Mouse (Mus musculus) urinary bladder, postnatal 14 days (tissue): ENCODE data around the gene Tcn2.
"Not testable (repeated sequence)": the region's sequence is repeated elsewhere in the genome, so short reads cannot be mapped to it uniquely, and the experiment has no call there.

Experiments used
- DNase-seq: peaks from one replicate; pipeline ENCODE4 v3.0.0; 2021; ENCODE audit warnings: low spot score

Tcn2 gene

GRCm38 (mm10) chr11:3930019-3930418 is 1.9 kb downstream of the Tcn2 start:
- no peak for DNase-seq

GRCm38 (mm10) chr11:3925916-3926315 is 6.0 kb downstream of the Tcn2 start:
- DNase-seq: no peak

- no peak for DNase-seq
These were observed 9.2 kb downstream of the Tcn2 start for GRCm38 (mm10) chr11:3922731-3923130.

- no peak for DNase-seq
These were observed 9.8 kb downstream of the Tcn2 start for GRCm38 (mm10) chr11:3922115-3922514.

GRCm38 (mm10) chr11:3921281-3921850 is 10.6 kb downstream of the Tcn2 start:
- peak; percentile 46 for DNase-seq

GRCm38 (mm10) chr11:3920476-3920875 is 11.5 kb downstream of the Tcn2 start:
- DNase-seq: no peak

- DNase-seq: no peak
These were observed 13.2 kb downstream of the Tcn2 start for GRCm38 (mm10) chr11:3918738-3919137.

GRCm38 (mm10) chr11:3914109-3914840 is 17.7 kb downstream of the Tcn2 start, which contains the start of gene Slc35e4:
Gene Slc35e4 (minus strand): TSS chr11:3914664.
- peak; percentile 88 for DNase-seq

GRCm38 (mm10) chr11:3913316-3914108 is 18.4 kb downstream of the Tcn2 start:
- DNase-seq: peak; percentile 95

- peak; percentile 32 for DNase-seq
These were observed 19.1 kb downstream of the Tcn2 start for GRCm38 (mm10) chr11:3912875-3913271.

GRCm38 (mm10) chr11:3912100-3912874 is 19.7 kb downstream of the Tcn2 start:
- DNase-seq: no peak

GRCm38 (mm10) chr11:3911440-3911839 is 20.5 kb downstream of the Tcn2 start:
- not testable (repeated sequence) for DNase-seq

- DNase-seq: no peak
These were observed 21.2 kb downstream of the Tcn2 start for GRCm38 (mm10) chr11:3910513-3911310.

GRCm38 (mm10) chr11:3909236-3909635 is 22.7 kb downstream of the Tcn2 start:
- DNase-seq: no peak

GRCm38 (mm10) chr11:3905446-3905845 is 26.5 kb downstream of the Tcn2 start:
- no peak for DNase-seq

GRCm38 (mm10) chr11:3904673-3905072 is 27.3 kb downstream of the Tcn2 start:
- DNase-seq: no peak

GRCm38 (mm10) chr11:3903046-3903445 is 28.9 kb downstream of the Tcn2 start:
- DNase-seq: peak; percentile 70

GRCm38 (mm10) chr11:3902516-3902915 is 29.4 kb downstream of the Tcn2 start:
- no peak for DNase-seq

GRCm38 (mm10) chr11:3900296-3900695 is 31.7 kb downstream of the Tcn2 start:
- DNase-seq: no peak

GRCm38 (mm10) chr11:3895933-3896332 is 36.0 kb downstream of the Tcn2 start:
- DNase-seq: no peak

GRCm38 (mm10) chr11:3895458-3895857 is 36.5 kb downstream of the Tcn2 start:
- DNase-seq: no peak
